Mouse (Mus musculus) urinary bladder, adult 2 months (tissue): ENCODE data around the gene Ttc8. TPM values are rescaled to one million over a fixed set of nuclear protein-coding genes. Genes with fewer than 3 reads are reported as not detected.
A peak's percentile ranks its signal among the peaks of the same experiment; 100 is the strongest.
"Not testable (repeated sequence)": the region's sequence is repeated elsewhere in the genome, so short reads cannot be mapped to it uniquely, and the experiment has no call there.

Experiments used
- DNase-seq: peaks from one replicate; pipeline ENCODE4 v3.0.0; 2022; ENCODE audit warnings: low spot score
- polyA plus RNA-seq: library from polyadenylated mRNA; depleted of rRNA; stranded (reverse); fragments of >200 nt; gene quantifications from 2 replicates; pipeline ENCODE4 v1.2.3, GENCODE M21; 2012; rRNA removed

Ttc8 gene
- 32.2 and 35.1 TPM in 2 replicates for polyA plus RNA-seq

DNA sequence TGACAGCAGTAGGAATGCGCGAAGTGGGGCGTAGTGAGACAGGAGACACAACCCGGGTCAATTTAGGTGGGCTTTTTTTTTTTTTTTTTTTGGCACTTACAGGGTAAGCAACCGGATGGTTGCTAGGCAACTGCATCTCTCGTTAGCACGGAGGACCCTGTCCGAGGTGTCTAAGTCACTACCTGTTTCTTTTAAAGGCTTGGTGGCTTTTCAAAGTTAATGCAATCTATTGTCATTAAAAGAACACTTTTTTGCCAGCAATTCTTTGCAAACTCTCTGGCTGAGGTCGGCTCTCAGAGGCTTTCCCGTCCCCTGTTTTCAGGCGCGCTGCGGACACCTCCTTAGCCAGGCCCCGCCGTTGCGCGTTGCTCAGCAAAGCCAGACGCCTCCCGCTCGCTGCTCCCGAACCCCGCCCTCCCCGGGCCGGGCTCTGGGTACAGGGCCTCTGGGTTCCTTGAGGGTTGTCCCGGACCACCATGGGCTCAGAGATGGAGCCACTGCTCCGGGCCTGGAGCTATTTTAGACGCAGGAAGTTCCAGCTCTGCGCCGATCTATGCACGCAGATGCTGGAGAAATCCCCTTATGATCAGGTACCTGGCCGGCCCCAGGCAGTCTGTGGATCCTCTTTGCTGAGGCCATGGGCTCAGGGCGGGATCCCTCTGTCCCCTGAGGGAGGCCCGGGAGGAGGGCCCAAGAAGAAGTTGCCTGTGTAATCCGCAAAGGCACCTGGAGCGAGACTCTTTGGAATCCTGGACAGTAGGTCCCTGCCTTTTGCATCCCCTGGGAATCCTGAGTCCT lies at the start of gene Ttc8:
Gene Ttc8 (plus strand): TSS at position 381 of the 798 bp plus-strand sequence.
- peak; percentile 70 for DNase-seq

DNA sequence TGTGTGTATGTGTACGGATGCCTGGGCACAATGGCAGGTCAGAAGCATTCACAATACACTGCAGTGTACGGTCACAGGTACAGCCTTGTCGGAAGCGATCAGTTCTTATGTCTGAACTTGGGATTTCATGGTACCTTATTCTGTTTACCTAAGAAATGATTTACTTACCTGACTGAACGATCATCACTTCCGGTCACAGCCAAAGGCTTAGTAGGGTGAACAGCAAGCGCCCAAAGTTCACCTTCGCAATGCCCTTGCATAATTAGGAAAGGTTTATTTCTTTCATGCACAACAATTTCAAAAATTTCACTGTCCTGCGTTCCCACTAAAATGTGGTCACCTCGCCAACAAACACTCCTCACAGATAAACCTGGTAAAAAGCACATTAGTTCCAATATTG lies 47.5 kb upstream of the Ttc8 start:
- DNase-seq, result no peak

DNA sequence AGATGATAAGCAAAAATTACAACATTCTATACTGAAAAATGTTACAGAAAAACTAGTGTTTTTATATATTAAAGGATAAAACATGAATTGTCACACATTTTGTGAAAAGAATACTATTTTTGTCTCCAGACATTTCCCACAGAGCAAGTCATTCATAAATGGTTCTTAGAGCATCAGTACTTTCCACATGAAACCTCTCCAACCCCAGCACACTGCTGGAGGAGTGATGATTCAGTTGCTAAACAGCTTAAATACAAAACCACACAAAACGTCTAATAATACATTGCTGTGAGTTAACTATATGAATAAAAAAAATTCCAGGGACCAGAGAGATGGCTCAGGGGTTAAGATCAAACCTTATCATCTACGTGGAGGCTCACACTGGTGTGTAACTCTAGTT lies 45.2 kb upstream of the Ttc8 start:
- DNase-seq, result no peak

DNA sequence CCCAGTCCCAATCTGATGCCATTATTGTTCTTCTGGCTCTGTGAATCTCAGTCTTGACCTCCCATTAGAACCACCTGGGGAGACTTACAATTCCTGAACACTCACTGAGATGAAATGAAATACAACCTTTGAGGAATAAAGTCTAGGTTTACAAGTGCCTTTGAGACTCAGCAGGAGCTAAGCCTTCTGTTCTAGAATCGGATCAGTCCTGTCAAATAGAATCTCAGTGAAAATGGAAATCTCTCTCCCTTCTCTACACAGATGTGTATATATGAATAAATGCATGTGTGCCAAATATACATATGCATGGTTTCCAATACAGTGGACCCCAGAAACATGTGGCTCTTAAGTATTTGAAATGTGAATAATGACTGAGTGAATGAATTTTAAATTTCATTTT lies 41.7 kb upstream of the Ttc8 start:
- DNase-seq, result no peak

DNA sequence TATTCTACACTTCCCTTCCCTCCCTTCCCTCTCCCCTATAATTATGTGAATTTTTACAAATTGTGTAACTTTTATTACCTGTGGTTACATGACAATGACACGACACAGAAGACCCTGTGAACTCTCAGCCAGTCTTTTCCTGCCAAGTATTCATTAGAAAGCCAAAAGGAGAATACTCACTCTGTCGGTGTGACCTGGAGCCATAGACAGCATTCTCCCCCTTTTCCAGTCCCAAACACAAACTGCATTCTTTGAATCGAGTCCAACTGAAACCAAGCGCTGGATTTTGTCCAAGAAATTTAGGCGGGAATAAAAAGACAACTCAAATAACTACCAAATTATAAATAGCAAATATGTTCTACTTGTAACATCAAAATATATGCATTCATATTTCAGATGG lies 38.6 kb upstream of the Ttc8 start:
- DNase-seq, result no peak

DNA sequence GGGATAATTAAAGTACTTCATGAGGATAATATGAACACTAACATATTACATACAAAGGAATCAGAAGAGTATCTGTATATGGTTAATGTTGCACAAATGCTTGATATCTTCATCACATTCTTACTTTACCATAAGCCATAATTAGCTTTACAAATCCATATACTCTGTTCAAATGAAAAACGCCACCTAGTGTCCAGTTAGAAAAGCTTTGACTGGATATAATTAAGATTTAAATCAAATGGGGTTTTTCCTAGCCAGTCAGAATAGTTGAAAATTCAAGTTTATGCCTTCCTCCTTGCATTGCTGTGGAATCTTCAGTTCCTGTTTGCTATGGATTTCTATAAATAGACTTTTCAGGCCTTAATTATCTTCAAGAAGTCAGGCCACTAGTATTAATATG lies 35.9 kb upstream of the Ttc8 start:
- no peak for DNase-seq

DNA sequence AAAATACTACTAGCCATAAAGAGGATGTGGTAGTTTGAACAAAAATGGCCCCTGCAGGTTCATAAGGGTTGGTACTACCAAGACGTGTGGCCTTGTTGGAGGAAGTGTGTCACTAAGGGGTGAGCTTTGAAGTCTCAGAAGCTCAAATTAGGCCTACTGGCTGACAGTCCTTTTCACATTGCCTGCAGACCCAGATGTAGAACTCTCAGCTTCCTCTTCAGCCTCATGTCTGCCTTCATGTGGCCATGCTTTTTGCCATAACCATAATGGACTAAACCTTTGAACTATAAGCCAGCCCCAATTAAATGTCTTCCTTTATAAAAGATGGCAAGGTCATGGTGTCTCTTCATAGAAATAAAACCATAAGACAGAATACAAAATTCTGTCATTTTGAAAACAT lies 23.6 kb upstream of the Ttc8 start:
- DNase-seq, result no peak

DNA sequence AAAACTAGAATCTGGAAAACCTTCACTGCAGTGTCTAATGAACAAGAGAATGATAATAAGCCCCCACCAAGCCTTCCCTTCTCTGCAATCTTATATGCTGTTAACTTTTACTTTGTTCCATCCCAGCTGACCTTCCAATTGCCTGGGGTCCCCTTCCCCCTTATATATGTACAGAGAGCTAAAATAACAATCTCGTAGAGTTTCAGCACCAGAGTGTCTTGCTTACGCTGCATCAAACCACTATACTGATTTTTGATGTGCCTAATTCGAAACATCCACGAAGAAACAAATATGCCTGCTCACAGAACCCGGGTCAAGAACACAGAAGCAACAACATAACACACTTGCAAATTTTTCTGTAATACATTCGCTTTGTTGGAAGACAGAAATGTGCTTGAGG lies 20.7 kb upstream of the Ttc8 start:
- no peak for DNase-seq

DNA sequence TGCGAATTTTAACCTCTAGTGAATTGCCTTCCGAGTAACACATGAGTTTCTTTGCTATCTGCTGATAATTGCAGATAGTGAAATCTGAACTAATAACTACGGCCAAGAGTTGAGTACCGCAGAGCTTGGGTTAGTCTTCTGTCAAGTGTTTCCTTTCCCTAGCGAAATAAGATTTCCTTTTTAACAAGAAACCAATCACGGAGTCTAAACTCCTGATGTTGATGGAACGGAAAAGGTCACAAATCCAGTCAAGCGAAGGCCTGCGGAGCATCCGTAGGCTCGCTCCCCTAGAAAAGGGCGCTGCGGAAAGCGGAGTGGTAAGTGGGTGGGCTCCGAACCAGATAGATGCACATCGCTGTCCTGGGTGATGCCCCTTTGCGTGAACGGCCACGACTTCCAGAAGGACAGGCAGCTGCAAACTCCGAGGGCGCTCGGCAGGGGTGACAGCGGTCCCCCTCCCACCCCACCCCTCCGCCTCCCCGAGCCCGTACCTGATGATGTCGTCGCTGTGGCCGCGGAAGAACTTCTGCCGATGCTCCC lies 20.0 kb upstream of the Ttc8 start:
- peak; percentile 21 for DNase-seq

DNA sequence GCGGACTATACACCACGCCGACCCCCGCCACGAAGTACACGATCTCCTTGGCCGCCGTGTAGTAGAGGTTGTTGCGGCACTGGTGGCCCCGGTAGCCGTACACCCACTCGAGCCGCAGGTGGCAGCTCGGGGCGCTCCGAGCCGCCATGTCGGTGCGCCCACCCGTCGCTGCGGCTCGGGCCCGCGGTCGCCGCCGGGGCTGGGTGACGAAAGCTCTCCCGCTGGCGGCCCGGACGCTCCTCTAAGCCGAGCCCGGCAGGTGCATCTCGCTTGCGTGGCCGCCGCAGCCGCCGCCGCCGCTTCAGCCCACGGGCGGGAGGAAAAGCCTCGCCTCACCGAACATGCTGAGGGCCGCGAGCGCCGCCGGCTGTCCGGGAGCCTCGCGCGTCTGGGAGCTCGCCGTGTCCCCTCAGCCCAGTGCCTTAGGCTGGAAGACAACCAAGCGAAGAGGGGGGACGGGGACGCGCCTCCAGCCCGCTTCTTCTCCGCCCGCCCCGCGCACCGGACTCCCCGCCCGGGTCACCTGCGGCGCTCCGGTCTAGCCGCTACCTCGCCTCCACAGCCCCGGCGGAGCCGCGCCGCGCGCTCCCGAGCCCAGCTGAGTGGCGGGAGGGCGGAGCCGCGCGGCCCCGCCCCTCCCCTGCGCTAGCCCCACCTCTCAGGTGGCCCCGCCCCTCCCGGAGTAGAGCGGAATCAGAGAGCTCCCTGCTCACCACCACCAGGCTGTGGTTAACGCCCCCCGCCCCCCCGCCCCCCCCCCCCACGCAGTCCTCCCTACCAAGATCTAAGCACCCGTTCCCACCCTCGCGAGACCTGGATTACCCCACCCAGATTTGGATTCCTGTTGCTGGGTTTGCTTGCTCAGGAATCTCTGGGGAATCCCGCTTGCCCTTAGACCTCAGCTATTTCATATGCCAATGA lies 19.2 kb upstream of the Ttc8 start, which contains the start of gene Eml5:
Gene Eml5 (minus strand): TSS at position 604 of the 921 bp plus-strand sequence.
- DNase-seq, result peak; percentile 70

DNA sequence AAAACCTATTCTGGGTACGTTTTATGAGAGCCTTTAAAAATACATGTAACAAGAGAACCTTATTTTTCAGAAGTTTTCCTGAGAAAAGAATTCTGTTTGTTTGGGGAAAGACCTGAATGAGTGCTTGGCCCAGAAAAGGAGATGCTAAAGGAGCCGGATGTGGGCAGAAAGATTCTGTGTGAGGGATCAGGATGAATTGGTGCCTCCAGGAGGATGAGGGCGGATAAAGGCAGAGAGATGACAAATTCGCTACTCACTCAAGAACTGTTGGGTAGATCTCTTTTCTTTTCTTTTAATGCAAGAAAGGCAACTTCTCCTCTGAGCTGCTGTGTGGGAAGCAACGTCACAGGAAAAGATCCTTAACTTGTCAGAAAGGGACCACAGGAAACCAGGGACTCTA lies 14.9 kb upstream of the Ttc8 start:
- DNase-seq, result no peak

DNA sequence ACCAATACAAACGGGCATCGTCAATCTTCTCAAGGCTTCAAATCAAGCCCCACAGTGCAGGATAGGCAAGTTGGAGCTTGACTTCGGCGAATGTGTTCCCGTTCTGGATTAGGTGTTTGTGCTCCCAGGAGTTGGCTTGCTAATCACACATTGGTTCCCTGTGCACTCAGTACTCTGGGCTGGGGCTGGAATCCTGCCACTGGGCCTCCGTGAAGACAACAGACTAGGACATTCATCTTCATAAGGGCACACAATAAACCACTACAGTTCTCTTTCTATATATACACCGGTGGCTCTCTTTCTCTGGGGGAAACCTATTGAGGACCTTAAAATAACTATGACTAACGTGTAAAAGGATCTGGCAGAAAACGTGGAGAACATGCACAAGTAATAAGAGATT lies 10.3 kb upstream of the Ttc8 start:
- DNase-seq, result no peak

DNA sequence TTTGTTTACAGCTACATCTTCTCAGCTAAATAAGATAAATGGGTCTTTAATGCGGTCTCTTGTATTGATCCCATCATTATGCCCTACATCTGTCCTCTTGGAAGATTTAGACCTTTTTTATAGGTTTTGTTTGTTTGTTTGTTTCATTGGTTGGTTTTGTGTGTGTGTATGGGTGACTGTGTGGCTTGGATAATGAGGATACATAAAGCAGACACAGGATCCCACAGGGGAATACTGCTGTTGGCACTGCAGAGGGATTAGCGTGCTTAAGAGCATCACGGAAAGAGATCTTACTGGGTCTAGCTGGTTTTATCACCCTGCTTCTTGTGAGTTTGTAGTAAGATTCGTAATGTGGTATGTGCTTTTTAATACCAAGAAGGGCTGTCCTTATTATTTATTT lies 10.8 kb downstream of the Ttc8 start:
- DNase-seq, result no peak

DNA sequence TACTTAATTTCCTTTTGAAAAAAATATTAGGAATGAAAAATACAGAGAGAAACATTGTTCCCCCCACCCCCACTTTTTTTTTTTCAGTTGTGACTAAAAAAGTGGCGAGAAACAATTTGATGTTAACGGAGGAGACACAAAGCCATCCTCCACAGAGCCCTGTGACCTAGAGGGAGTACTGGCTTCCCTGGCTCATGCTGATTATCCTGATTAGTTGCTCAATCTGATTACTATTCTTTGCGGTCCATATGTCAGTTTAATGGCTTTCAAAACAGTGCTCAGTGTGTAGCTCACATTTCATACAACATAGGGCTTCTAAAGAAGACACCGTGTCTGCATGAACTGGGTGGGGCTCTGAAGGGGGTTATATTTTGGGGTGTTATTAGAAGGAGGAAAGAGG lies 12.1 kb downstream of the Ttc8 start:
- no peak for DNase-seq

DNA sequence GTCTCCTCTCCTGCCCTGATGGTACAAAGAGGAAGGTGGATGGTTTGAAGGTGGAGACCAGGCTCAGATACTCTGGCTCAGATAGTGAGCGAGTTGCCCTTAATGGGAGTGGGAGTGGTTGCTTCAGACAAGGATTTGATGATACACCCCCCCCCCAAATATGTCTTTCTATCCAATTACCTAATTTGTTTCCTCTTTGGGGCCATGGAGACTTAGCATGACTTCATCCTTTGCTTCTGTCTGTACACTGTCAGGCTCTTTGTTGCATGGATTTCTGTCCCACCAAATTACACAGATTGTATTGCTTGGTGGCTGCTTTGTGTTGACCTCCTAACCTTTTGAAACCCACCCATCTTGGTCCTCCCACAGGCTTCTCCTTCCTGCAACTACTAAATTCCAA lies 12.5 kb downstream of the Ttc8 start:
- DNase-seq, result no peak

DNA sequence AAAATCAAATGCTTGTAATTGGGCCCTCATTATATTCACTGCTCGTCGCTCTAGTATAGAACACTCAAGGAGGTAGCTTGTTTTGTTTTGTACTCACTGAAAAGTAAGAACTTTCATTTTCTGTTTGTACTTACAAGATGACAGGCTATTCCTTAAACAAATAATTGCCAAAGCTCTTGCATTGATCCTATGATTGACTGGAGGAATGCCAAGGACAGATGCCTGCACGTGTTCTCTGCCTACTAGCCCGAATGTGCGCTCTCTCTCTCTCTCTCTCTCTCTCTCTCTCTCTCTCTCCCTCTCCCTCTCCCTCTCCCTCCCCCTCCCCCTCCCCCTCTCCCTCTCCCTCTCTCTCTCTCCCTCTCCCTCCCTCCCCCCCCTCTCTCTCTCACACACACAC lies 30.9 kb downstream of the Ttc8 start:
- DNase-seq, result not testable (repeated sequence)

DNA sequence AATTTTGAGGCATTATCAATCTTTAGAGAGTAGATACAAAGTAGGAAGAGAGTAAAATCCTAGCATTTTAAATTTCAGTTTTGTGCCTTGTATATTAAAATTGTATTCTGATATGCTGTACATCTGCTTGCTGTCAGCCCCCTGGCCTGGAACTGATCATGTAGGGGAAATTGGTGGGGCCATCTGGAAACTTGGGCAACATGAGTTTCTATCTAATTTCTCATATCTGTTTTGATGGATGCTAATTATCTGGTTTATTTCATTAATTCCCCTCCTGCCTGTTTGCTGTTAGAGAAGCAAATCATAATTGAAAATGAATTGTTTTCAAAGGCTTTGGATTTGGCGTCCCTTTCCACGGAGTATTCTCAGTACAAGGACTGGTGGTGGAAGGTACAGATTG lies 36.6 kb downstream of the Ttc8 start:
- no peak for DNase-seq

DNA sequence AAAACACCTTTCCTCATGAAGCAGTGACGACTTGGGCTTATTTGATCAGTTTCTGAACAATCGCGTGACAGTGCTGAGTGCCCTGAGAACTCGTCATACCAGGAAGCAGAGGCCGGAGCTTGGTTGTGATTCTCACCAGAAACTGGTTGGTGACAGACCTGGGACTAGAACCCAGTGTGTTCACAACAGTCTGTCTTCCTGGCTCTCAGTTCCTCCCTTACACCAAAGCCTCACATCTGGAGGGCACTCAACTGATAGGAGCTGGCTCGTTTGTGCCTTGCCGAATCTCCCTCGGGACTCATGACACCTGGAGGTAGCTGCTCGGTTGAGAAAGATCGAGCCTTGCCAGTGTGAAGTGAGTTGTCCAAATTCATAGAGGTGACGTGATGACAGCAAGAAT lies 37.1 kb downstream of the Ttc8 start:
- no peak for DNase-seq

DNA sequence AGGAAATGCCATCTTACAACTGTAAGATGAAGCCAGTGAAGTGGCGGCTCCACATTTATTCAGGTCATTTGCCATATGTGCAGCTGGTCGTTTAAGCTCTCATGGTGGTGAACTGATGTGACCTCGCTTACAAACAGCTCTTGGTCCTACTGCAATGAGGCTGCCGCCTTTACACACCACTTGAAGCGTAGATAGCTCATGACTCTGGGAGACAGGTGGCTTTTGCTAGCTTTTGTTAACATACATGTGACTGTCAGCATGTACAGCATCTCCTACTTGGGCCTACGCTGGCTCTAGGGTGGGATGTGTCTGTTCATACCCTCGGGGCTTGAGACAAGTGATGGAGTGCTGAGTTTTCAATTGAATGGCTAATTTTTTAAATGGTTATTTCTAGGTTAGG lies 40.6 kb downstream of the Ttc8 start:
- no peak for DNase-seq

DNA sequence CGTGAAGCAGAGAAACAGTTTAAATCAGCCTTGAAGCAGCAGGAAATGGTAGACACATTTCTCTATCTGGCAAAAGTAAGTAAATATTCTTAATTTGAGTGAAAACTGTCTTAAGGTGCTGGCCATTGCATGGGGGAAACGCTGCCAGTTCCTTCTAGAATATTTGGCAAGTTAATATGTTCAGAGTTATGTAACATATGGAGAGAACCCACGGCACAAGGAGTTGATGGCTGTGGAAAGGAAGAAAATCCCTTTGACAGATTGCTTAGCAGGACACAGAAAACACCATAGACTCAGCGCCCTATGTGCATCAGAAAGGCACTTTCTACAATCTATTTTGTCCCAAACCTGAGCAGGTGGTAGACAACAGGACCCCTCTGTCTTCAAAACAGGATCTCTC lies 41.0 kb downstream of the Ttc8 start:
- no peak for DNase-seq

DNA sequence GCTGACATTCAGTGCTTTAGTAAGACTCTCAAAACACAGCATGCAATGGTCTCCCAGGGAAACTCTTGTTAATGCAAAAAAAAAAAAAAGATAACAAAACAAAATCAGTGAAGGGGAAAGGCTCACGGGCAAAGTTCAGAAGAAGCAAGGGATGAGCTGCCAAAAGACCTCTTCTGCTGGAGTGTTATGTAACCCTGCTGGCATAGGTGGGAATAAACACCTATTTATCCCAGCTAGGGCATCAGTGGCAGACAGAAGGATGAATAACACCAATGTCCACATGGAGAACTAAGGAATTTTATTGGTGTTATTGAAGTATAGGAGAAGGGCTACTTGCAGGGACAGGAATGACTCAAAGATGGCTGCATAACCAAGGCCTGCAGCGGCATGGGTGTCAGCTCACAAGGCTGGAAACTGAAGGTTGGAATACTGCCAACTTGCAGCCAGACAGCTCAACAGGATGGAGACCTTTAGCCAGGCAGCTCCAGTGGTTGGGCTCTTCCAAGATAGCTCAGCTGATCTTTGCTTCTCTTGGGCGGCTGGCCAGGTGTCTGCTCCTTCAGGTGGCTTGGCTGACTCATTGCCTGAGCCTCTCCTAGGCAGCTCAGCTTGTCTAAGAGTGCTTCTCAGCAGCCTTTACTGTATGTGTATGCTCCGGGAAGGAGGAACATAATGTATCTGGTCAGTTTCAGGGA lies 45.2 kb downstream of the Ttc8 start:
- DNase-seq, result no peak

DNA sequence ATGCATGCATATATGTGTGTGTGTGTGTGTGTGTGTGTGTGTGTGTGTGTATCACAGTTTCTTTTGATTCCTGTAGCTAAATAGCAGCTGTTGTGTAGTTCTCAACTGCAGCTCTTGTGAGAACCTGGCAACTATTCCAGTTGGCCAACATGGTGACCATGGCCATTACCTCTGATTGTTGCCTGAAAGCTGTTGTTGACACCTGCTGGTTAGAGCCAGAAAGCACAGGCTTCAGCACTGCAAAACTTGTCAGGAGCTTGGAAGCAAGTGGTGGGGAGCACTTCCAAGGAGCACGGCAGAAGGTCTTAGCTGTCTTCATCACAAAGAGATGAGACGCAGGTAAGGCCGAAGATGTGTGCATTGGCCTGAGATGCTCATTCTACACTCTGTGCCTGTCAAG lies 51.9 kb downstream of the Ttc8 start:
- DNase-seq, result no peak
